Mouse (Mus musculus): ENCODE measurements around the gene Gm38394. TPM values are rescaled to one million over a fixed set of nuclear protein-coding genes. Genes with fewer than 3 reads are reported as not detected.
"Not testable (repeated sequence)": the region's sequence is repeated elsewhere in the genome, so short reads cannot be mapped to it uniquely, and the experiment has no call there.

Gene Gm38394
- total RNA-seq (2017): 10.0 and 12.3 TPM in 2 replicates

- ATAC-seq (replicated peaks in 1 of 2; ENCODE audit: insufficient read depth in 1 of 2, low FRiP score in 2 of 2, low TSS enrichment in 1 of 2, low read depth in 1 of 2, poor library complexity in 2 of 2, severe bottlenecking in 2 of 2): peak; percentile 99
Observed at GRCm38 (mm10) chr1:133661203-133661933, at the start of gene Gm38394. TSS of gene Gm38394 (minus strand) at chr1:133661318.

DNA sequence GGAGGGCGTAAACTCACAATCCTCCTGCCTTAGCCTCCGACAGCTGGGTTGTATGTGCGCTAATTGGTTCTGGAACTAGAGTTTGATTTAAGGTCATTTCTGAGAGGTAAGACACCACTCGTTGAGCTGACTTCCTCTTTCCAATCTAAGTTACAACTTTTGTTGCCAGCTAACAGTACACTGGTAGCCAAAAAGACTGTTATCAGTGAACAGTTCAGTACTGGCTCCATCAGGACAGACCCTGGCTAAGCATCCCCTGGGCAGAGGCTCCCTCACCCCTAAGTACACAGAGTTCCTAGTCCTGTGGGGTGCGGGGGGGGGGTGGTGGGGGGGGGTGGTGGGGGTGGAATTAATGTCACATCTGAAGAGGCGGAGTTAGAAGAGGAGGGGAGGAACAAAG is 49.8 kb upstream of the Gm38394 start:
- peak; percentile 36 to 59; a peak in 2 of 4 replicates for ATAC-seq (replicated peaks in 1 of 2; ENCODE audit: insufficient read depth in 1 of 2, low FRiP score in 2 of 2, low TSS enrichment in 1 of 2, low read depth in 1 of 2, poor library complexity in 2 of 2, severe bottlenecking in 2 of 2)

- no peak for ATAC-seq (replicated peaks in 1 of 2; ENCODE audit: insufficient read depth in 1 of 2, low FRiP score in 2 of 2, low TSS enrichment in 1 of 2, low read depth in 1 of 2, poor library complexity in 2 of 2, severe bottlenecking in 2 of 2)
Observed at GRCm38 (mm10) chr1:133709292-133709691, 48.2 kb upstream of the Gm38394 start.

- ATAC-seq (replicated peaks in 1 of 2; ENCODE audit: insufficient read depth in 1 of 2, low FRiP score in 2 of 2, low TSS enrichment in 1 of 2, low read depth in 1 of 2, poor library complexity in 2 of 2, severe bottlenecking in 2 of 2): not testable (repeated sequence)
Observed at GRCm38 (mm10) chr1:133701824-133702223, 40.7 kb upstream of the Gm38394 start.

DNA sequence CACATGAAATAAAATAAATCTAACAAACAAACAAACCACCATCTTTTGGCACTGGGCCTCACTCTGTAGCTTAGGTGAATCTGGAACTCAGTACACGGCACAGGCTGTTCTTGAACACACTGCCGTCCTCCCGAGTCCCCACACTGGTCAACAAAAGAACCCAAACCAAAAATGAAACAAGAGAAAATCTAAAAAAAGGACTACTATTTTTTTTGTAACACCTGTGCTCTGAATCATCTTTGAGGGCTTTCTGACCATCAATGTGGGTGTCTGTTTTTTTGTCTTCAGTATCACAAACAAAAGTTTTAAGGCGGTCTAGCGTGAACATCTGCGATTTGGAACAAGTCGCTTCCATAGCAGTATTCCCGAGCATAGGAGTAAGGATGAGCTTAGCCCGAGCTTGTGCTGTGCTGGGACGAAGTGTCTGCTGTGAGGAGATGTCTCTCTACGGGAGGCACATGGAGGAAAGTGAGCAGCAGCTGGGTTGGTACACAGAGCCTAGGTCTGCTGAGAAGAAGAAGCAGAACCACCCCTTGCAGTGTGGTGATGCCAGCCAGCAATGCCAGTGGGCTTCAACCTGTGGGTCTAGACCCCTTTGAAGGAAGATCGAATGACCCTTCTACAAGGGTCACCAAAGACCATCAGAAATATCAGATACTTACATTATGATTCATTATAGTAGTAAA is 37.0 kb upstream of the Gm38394 start:
- no peak for ATAC-seq (replicated peaks in 1 of 2; ENCODE audit: insufficient read depth in 1 of 2, low FRiP score in 2 of 2, low TSS enrichment in 1 of 2, low read depth in 1 of 2, poor library complexity in 2 of 2, severe bottlenecking in 2 of 2)

DNA sequence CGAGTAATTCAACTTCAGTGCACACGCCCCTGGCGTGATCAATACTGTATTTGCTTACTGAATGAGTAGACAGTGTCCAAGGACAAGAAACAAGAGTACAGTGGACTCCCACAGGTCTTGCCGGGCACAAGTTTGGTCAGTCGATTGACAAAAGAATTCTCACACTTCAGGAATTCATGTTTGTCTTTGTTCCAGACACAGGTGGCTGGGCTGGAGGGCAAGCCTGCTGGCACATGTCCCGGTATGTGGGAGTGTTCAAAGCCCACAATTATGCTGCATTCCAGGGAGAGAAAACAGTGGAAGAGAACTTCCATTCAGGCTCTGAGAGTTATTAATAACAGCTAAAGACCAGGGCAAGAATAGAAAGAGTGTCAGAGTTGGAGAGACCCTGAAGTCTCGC is 34.8 kb upstream of the Gm38394 start:
- no peak for ATAC-seq (replicated peaks in 1 of 2; ENCODE audit: insufficient read depth in 1 of 2, low FRiP score in 2 of 2, low TSS enrichment in 1 of 2, low read depth in 1 of 2, poor library complexity in 2 of 2, severe bottlenecking in 2 of 2)

DNA sequence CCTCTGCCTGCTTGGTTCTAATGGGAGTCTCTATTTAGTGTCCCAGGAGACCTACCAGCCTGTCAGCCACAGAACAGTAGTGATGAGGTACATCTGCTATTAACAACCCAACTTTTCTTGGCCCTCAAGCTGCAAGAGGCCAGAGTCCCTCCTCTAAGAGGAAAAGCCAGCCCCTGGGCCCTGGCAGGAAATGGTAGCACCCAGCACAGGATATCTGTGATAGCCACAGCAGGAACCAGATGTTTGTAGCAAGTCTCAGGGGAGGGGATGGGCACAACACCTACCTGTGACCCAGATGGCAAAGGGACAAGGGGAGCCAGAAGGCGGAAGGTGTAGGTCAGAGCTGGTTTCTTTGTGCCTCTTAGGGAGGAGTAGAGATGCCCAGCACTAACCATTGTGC is 33.8 kb upstream of the Gm38394 start:
- peak; percentile 89 to 90 for ATAC-seq (replicated peaks in 1 of 2; ENCODE audit: insufficient read depth in 1 of 2, low FRiP score in 2 of 2, low TSS enrichment in 1 of 2, low read depth in 1 of 2, poor library complexity in 2 of 2, severe bottlenecking in 2 of 2)

GRCm38 (mm10) chr1:133694301-133694700 is 33.2 kb upstream of the Gm38394 start:
- no peak for ATAC-seq (replicated peaks in 1 of 2; ENCODE audit: insufficient read depth in 1 of 2, low FRiP score in 2 of 2, low TSS enrichment in 1 of 2, low read depth in 1 of 2, poor library complexity in 2 of 2, severe bottlenecking in 2 of 2)

DNA sequence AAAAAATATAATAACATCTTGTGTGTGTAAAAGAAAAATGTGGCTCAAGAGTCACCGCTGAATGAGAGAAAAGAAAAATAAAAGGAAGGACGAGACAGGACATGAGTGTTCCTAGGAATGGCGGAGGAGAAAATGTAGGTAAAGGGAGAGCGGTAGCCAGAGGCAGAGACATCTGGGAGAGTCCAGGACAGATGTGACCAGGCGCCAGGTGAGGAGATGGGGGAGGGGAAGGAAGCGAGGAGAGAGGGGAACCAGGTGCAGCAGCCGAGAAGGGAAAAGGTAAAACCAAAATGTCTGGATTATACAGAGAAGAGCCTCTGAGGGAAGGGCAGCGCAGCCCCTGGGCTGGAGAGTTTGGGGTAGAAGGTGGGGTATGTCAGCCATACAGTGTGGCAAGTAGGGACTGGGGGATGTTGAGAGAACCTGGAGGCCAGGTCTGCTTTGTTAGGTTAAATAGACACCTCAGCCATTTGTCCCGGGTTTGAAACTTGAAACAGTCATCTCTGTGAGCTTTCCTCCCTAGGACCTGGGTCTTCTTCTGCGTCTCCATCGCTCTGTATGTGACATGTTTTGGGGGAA is 32.5 kb upstream of the Gm38394 start:
- no peak for ATAC-seq (replicated peaks in 1 of 2; ENCODE audit: insufficient read depth in 1 of 2, low FRiP score in 2 of 2, low TSS enrichment in 1 of 2, low read depth in 1 of 2, poor library complexity in 2 of 2, severe bottlenecking in 2 of 2)

DNA sequence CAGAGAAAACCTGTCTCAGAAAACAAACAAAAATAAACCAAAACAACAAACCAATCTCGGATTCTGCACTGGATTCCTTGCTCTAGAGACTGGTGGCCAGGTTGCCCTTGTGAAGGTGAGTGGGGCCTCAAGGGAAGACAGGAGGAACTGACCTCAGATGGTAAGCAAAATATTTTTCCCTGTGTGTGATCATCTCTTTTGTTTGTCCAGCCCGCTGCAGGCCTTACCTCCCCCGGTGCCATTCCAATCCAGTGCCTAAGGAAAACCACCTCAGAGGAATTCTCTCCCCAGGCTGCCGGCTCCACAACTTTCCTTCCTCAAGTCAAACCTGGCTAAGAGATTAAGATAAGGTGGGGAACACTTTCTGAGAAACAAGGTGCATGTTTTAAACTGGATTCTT is 31.1 kb upstream of the Gm38394 start:
- ATAC-seq (replicated peaks in 1 of 2; ENCODE audit: insufficient read depth in 1 of 2, low FRiP score in 2 of 2, low TSS enrichment in 1 of 2, low read depth in 1 of 2, poor library complexity in 2 of 2, severe bottlenecking in 2 of 2): no peak

DNA sequence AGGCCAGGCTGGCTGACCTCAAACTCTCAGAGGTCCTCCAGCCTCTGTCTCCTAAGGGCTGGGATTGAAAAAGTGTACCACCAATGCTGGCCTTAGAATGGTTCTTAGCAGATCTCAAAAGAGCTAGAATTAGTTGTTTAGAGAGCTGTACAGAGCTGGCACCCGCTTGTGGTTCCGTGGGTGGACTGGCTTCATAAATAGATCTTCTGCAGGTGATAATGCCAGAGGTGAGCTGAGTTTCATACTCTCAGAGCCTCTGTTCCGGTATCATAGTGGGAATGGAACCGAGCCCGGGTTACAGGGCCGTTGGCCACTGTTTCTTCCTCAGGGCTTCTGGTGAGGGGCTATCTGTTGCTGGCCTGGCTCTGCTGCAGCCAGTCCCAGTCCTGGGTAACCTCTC is 29.9 kb upstream of the Gm38394 start:
- ATAC-seq (replicated peaks in 1 of 2; ENCODE audit: insufficient read depth in 1 of 2, low FRiP score in 2 of 2, low TSS enrichment in 1 of 2, low read depth in 1 of 2, poor library complexity in 2 of 2, severe bottlenecking in 2 of 2): no peak

DNA sequence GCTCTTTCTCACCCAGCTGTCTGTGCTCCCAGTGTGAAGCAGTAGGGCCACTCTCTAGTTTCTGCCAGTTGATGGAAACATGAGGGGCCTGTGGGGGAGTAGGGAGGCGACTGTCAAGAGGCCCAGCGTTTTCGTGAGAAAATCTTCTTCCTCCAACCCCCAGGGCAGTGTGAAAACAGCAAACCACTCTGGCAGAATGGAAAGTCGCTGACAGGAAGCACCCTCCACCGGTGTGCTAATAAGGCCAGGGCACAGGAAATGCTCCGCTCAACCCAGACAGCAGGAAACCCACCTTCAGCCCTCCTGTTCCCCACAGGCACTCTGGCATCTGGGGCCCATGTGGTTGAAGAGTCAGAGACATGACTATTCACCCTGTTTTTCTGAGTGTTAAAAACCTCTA is 28.8 kb upstream of the Gm38394 start, which contains the start of gene Lax1:
Lax1 (minus strand) TSS at position 212 of the 400 bp plus-strand sequence.
- ATAC-seq (replicated peaks in 1 of 2; ENCODE audit: insufficient read depth in 1 of 2, low FRiP score in 2 of 2, low TSS enrichment in 1 of 2, low read depth in 1 of 2, poor library complexity in 2 of 2, severe bottlenecking in 2 of 2): peak; percentile 78 to 80

GRCm38 (mm10) chr1:133688301-133688700 is 27.2 kb upstream of the Gm38394 start:
- ATAC-seq (replicated peaks in 1 of 2; ENCODE audit: insufficient read depth in 1 of 2, low FRiP score in 2 of 2, low TSS enrichment in 1 of 2, low read depth in 1 of 2, poor library complexity in 2 of 2, severe bottlenecking in 2 of 2): no peak

DNA sequence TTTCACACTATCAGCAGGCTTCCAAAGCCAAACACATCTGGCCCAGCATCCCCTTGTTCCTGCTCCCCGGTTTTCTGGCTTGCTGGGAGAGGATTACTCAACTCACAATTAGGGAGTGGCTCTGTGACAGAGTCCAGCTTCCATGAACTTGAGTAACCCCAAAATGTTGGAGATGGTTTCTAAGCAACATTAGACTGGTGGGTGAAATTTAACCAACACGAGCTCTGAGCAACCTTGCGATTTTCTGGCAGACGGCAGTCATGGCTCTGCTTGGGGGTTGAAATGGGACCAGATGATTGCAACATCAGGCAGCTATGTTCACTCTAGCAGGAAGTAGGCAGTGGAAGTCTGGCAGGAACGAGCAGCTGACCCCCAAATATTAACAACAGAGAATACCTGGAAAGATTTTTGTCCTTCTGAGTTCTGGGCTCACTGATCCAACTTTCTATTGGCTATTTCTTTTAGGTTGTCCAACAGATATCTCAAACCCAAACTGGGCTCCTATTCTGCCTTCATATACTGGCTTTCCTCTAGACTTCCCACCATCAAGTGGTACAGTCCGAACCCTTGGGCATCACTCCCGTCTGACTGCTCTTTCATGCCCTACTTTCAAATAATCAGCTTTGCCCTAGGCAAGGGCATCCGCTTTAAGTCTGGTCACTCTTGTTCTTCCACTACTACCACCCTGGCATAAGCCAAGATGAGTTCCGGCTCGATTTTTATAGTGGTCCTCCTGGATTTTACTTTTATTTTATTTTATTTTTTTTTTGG is 24.8 kb upstream of the Gm38394 start:
- no peak for ATAC-seq (replicated peaks in 1 of 2; ENCODE audit: insufficient read depth in 1 of 2, low FRiP score in 2 of 2, low TSS enrichment in 1 of 2, low read depth in 1 of 2, poor library complexity in 2 of 2, severe bottlenecking in 2 of 2)

- no peak for ATAC-seq (replicated peaks in 1 of 2; ENCODE audit: insufficient read depth in 1 of 2, low FRiP score in 2 of 2, low TSS enrichment in 1 of 2, low read depth in 1 of 2, poor library complexity in 2 of 2, severe bottlenecking in 2 of 2)
Observed at GRCm38 (mm10) chr1:133671801-133672200, 10.7 kb upstream of the Gm38394 start.

DNA sequence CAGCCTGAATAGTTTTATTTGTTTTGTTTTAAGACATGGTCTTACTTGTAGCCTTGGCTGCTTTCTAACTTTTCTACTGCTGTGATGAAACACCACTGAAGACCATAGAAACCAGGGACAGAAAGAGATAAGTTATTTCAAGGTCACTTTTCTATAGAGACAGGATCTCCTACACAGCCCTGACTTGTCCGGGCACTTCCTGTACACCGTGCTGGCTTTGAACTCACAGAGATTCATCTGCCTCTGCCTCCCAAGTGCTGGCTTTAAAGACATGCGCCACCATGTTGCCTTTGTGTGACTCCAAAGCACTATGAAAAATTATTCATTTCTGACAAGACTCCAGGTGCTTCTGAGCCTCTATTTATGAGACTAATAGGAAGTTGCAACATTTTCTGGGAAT is 10.1 kb upstream of the Gm38394 start:
- no peak for ATAC-seq (replicated peaks in 1 of 2; ENCODE audit: insufficient read depth in 1 of 2, low FRiP score in 2 of 2, low TSS enrichment in 1 of 2, low read depth in 1 of 2, poor library complexity in 2 of 2, severe bottlenecking in 2 of 2)

- no peak for ATAC-seq (replicated peaks in 1 of 2; ENCODE audit: insufficient read depth in 1 of 2, low FRiP score in 2 of 2, low TSS enrichment in 1 of 2, low read depth in 1 of 2, poor library complexity in 2 of 2, severe bottlenecking in 2 of 2)
Observed at GRCm38 (mm10) chr1:133670776-133671175, 9.7 kb upstream of the Gm38394 start.

- no peak for ATAC-seq (replicated peaks in 1 of 2; ENCODE audit: insufficient read depth in 1 of 2, low FRiP score in 2 of 2, low TSS enrichment in 1 of 2, low read depth in 1 of 2, poor library complexity in 2 of 2, severe bottlenecking in 2 of 2)
Observed at GRCm38 (mm10) chr1:133670190-133670589, 9.1 kb upstream of the Gm38394 start.

Data from hematopoietic stem cell, adult 5-6 weeks (primary cell).